Mouse (Mus musculus) adrenal gland, postnatal 0 days (tissue): ENCODE data around the gene Pde6c. TPM values are rescaled to one million over a fixed set of nuclear protein-coding genes. Genes with fewer than 3 reads are reported as not detected.

ENCODE experiments used
- polyA plus RNA-seq: library from polyadenylated mRNA; unstranded; fragments of >200 nt; fragmentation: Nextera tagmentation; extraction: Ambion mirVana; gene quantifications from 2 replicates; pipeline ENCODE4 v1.2.1, GENCODE M21; 2015

Pde6c gene
- polyA plus RNA-seq, result 0.32 and 0.44 TPM in 2 replicates

GRCm38 (mm10) chr19:38132481-38132880, at the start of gene Pde6c:
Gene Pde6c (plus strand): TSS chr19:38132781.

GRCm38 (mm10) chr19:38096858-38097758, 35.5 kb upstream of the Pde6c start, which contains the start of gene Ffar4:
Gene Ffar4 (plus strand): TSS chr19:38097071.

GRCm38 (mm10) chr19:38125219-38125610, 7.4 kb upstream of the Pde6c start, which contains the start of gene Rbp4:
Gene Rbp4 (minus strand): TSS chr19:38125281.

GRCm38 (mm10) chr19:38223905-38224684, 91.5 kb downstream of the Pde6c start, which contains the start of gene Fra10ac1:
Gene Fra10ac1 (minus strand): TSS chr19:38224156.

Other genes with a start within 250 kb of the Pde6c start
- 6.3 and 8.8 TPM in 2 replicates for gene Myof, start 89.2 kb upstream of the Pde6c start, polyA plus RNA-seq
- gene Cep55, start 77.8 kb upstream of the Pde6c start, polyA plus RNA-seq, result 6.2 and 7.3 TPM in 2 replicates
- gene Ffar4, start 35.7 kb upstream of the Pde6c start, polyA plus RNA-seq, result 0.60 and 0.92 TPM in 2 replicates
- gene Rbp4, start 7.5 kb upstream of the Pde6c start, polyA plus RNA-seq, result 185 and 263 TPM in 2 replicates
- gene Fra10ac1, start 91.4 kb downstream of the Pde6c start, polyA plus RNA-seq, result 20.3 and 32.4 TPM in 2 replicates
- gene Lgi1, start 131.8 kb downstream of the Pde6c start, polyA plus RNA-seq, result 4.1 and 7.6 TPM in 2 replicates